Mouse (Mus musculus): ENCODE measurements at regions not wholly inside any gene's neighbourhood (a gene's known extent, or its start where the extent isn't known, plus 50 kb on each side); places are given as distances from the start of the nearest gene placed in this dataset.
A peak's percentile ranks its signal among the peaks of the same experiment; 100 is the strongest.

DNA sequence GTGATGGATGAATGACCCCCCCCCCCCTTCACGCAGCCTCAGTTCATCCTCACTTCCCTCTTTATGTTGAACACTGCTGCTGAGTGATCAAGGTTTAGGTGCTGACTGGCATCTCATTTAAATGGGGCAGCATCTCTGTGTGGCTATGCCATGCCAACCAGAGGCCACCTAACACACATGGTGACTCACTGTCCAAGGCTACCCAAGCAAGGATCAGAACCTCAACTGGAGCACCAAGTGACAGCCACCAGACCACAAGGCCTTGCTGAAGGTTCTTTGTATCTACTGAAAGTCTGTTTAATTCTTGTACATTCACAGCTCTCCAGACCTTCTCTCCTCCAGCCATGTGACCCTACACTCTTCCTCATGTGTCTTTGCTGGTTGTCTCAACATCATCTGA lies 347.6 kb upstream of the Myt1l start:
- no peak for DNase-seq (ENCODE audit: low spot score in 2 of 2)

DNA sequence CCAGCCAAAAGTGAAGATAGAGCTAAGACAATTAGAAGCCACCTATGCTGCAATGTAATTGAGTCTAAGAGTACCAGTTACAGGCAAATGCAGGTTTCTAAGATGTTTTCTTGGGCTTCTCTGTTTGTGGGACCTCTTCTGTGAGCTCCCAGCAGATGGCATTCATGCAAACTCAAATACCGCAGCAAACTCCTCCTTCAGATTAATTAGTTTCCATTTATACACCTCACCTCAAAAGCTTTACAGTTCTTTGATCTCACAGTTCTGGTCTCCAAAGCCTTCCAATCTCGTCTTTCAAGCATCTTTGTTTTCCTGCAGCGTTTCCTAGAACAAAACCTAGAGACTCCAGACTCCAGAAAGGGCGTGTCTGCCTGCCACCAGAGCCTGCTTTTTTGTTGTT lies 340.6 kb upstream of the Myt1l start:
- DNase-seq (ENCODE audit: low spot score in 2 of 2), result no peak

DNA sequence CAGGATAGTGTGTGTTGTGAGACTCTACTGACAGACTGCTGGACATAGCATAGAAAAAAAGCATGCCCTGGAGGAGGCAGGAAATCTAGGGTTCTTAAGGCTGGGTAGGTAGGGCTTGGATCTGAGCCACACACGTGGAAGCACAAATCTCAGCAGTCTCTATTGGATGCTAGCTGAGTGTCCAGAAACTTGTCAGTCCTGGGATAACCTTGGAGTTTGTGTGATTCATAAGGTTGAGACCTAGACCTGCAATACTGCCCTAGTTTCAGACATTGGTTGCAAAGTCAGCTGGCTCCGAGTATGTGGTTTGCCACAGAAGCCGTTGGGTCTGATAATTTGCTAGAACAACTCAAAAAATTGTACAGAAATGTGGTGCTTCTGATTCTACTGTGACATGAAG lies 335.8 kb upstream of the Myt1l start:
- DNase-seq (ENCODE audit: low spot score in 2 of 2), result peak in 1 of 2 experiments; percentile 16

DNA sequence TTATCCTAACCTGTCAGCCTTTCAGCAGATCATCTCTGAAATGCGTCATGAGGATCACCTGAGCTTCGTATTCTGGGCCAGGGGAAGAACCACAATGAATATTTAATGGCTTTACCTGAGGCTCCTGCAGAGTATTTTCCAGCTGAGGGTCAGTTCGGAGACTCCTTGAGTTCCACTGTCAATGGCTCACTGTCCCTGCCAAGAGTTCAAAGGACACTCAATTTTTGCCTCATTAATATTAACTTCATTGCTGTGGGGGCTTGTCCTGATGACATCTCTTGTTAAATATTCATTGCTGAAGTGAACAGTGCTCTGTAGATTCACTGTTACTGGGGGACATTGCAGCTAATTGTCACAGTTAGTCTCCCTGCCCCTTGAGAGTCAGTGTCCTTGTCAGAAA lies 316.2 kb upstream of the Myt1l start:
- no peak for DNase-seq (ENCODE audit: low spot score in 2 of 2)

DNA sequence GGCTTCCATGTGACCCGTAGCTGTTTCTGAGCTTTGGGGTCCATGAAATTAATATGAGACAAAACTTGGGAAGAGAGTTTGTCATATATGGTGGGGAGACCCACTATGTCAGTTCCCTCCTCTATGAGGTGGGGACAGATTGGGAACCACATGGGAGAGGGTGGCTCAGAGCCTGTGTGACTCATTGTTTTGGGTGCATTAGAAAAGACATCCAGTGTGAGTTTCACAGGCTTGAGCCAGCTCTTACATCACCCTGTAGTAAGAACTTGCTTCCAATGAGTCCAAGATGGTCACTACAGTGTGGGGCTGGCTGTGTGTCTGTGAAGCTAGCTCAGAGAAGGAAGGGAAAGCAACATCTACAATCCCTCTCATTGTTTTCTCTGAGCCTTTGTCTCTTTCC lies 314.6 kb upstream of the Myt1l start:
- no peak for DNase-seq (ENCODE audit: low spot score in 2 of 2)

DNA sequence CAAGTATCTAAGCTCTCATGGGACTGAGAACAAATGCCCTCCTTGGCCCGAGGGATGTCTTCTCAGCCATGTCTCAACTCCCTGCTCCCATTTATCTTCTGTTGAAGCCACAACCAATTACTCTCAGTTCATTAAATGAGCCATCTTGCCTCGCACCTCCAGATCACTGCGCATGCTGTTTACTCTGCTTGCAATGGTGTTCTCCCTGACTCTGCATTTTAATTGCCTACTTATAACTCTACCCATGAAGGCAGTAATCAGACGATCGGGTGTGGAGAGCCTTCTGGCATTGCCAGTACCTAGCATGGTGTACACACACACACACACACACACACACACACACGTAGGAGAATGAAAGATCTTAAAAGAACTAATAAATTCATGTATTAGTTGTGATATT lies 306.1 kb upstream of the Myt1l start:
- no peak for DNase-seq (ENCODE audit: low spot score in 2 of 2)

DNA sequence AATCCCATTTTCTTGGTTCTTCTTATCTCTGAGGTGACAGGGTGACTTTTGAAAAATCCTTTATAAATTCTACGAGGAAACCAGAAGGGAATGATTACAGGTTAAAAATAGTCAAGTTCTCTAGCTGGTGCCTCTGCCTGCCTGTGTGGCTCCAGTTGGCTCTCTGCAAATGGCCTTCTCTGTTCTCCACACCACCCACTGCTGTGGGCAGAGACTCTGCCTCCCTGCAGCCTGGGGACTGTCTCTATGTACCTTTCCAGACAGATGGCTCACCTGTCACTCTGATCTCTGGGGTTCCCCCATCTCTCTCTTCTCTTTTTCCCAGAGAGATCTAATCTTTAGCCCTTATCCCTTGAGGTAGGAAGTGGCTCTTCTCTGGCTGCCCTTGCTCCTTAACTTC lies 302.2 kb upstream of the Myt1l start:
- DNase-seq (ENCODE audit: low spot score in 2 of 2), result no peak

DNA sequence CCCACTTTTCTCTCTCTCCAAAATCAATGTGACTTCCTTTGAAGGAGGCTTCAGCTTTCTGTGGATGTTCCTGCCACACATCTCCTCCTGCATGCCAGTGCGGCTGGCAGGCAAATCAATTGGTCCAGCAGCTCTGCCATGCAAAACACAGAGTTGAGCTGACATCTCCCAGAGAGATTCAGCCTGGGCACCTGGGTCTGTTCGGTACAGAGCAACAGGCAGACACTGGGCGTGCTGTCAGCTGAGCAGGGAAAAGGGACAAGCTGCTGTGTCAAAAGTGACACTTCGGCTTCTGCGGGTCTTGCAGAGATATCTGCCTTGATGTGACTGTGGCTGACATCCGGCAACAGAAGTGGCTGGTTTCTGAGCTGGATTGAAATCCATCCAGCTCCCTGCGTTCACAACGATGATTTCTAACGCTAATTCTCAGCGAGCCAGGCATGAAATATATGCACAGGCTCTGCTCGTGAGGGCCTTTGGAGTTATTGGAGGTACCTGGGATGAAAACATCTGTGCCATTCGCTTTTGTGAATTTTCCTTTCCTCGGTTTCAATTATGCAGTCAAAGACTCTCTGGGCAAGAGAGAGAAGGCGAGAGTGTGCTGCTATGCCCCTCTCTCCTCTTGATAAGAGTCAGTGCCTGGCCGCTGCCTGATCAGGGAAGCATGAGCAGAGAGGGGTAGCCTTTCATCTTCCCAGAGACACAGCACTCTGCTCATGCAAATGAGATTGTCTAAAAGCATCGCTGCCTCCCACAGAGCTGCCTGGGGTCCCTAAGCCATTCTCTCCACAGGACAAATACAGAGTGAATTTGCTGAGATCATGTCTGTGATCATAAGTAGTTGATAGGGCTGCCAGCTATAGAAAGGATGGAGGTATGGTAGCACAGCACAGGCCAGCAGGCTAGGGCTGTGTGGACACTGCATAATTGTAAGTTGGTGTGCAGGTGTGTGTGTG lies 295.4 kb upstream of the Myt1l start:
- DNase-seq (ENCODE audit: low spot score in 2 of 2), result no peak

DNA sequence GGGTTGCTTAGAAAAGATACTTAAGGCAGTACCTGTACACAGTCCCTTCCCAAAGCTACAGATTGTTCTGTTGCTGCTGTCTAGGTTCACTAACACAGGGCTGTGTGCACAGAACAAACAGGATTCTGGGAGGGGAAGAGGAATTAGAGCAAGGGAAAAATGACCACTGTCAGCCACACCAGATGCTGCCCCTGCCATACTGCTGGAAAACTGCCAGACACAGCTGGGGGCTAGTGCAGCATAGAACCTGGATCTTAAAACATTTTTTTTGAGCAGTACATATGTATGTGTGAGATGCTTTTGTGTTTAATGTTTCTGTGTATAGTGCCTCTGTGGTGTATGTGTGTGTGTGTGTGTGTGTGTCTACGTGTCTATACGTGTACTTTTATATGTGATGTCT lies 291.7 kb upstream of the Myt1l start:
- DNase-seq (ENCODE audit: low spot score in 2 of 2), result no peak

DNA sequence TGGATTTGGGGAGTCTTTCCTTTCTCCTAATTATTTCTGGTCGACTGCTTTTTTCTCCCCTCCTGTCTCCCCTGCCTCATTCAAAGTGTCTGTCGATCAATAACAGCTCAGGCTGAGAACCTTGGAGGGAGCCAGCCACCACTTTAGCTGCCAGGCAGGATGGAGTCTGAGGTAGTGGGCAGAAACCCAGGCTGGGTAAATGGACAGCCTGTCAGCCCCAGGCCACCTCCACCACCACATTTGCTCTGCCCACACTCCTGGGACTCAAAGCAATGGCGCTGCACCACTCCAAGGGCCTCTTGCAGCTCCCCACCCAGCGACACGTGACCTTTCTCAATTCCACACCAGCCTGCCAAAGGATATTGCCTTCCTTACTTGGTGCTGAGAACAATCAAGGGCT lies 290.7 kb upstream of the Myt1l start:
- DNase-seq (ENCODE audit: low spot score in 2 of 2), result no peak

DNA sequence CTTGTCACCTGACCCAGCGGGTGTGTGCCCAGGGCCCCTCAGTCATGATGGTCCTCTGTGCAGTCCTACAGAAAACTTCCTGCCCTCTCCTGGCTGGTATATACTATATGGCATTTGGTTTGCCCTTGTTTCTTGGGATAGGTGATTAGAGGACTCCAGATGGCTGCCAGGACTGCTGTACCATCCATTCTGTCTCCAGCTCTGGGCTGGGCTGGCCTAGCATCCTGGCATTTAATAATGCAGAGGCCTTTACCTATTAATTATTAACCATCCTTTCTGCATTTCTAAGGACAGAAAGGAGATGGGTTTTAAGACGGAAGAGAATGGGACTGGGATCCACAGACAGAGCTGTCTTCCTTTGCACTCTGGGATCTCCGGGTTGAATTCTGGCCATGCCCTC lies 288.7 kb upstream of the Myt1l start:
- DNase-seq (ENCODE audit: low spot score in 2 of 2), result no peak

DNA sequence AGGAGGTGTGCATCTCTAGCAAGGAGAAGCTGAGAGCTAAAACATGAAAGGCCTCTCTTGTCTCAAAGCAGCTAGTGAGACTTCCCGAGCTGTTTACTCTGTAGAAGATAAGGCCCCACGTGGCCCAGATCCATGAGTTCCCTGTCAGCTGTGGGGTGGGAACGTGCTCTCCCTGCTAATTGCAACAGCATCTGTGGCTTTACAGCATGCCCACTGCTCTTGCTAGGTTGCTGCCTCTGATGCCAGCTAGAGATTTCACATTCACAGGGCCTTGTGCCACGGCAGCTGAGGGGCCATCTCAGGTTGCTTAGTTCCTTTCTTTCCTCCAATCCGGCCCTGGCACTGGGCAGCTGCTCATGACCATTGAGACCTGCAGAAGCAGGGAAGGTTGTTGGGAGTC lies 288.2 kb upstream of the Myt1l start:
- no peak for DNase-seq (ENCODE audit: low spot score in 2 of 2)

DNA sequence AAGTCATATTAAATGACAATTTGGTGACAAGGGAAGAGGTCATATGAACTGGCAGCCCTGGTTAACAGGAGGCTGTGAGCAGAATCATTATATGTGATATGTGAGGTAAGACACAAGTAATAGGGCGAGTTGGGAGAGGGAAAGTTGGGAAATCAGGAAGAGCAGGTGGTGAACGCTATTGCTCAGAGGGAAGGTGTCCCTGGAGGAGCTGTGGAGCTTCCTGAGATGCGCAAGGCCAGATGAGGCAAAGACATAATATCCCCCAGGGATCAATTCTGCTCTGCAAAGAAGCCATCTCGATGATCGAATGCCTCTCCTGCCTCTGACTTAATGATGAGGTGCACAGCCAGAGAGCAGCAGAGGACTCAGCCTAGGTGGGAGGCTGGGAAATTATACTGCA lies 285.1 kb upstream of the Myt1l start:
- DNase-seq (ENCODE audit: low spot score in 2 of 2), result no peak

DNA sequence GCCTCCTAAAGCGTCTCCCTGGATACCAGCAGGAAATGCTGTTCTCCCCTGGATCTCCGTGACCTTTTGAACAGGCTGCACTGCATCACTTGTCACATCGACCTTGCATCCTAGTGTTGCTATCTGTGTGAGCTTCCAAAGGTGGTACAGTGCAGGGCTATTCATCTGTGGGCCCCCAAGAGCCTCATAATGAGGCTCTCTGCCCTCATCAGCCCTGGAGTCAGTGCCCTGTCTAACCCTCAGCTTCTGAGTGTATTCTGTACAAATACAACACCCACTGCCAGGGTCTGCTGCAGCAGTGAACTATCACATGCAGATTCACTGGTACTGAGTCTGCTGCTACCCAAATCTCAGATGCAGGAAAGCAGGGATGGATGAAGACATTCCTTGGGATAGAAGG lies 282.1 kb upstream of the Myt1l start:
- no peak for DNase-seq (ENCODE audit: low spot score in 2 of 2)

DNA sequence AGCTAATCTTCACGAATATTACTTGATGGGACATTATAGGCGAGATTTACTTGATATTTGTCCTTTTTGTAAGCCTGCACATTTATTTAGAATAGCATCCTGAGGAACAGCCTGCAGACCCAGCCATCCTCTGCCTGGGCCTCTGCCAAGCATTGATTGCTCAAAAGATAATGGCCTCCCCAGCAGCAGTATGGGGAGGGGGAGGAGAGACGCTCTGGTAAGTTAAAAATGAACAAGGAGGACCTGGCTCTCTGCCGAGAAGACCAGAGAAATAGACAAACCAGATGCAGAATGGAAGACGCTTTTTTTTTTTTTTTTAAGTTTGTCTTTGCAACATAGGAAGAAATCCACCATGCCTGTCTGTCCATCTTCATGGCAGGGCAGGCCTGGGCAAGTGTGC lies 280.8 kb upstream of the Myt1l start:
- no peak for DNase-seq (ENCODE audit: low spot score in 2 of 2)

DNA sequence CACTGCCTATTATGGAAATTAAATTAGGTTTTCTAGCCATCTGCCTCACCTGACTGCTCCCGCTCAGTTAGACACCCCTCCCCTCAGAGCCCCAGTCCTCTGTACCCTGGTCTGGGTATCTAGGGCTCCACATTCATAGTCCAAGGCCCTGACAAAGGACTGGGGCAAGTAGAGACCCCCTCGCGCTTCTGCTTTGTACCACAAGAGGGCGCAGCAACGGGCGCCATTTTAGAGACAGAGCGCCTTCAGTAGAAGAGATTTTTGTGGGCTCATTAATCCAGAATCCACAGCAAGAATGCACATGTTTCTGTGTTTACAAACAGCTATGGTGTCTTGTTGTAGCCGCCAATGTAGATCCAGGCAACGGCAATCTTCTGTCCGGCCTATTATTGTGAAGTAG lies 279.7 kb upstream of the Myt1l start:
- DNase-seq (ENCODE audit: low spot score in 2 of 2), result no peak

DNA sequence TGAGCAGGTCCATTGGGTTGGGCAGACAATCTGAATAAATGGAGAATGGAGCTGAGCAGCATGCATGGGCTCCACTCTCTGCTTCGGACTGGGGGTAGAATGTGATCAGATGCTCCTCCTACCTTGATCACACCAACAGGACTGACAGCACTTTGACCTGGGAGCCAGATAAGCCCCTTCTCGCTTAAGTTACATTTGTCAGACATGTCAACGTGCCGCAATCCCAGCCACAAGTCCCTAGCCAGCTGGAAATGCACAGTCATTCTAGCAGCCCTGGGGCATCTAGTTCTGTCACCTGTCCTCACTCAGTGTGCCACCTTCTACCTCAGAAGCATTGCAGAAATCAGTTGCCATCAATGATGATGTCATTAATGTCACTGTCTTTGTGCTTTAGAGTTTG lies 272.1 kb upstream of the Myt1l start:
- no peak for DNase-seq (ENCODE audit: low spot score in 2 of 2)

DNA sequence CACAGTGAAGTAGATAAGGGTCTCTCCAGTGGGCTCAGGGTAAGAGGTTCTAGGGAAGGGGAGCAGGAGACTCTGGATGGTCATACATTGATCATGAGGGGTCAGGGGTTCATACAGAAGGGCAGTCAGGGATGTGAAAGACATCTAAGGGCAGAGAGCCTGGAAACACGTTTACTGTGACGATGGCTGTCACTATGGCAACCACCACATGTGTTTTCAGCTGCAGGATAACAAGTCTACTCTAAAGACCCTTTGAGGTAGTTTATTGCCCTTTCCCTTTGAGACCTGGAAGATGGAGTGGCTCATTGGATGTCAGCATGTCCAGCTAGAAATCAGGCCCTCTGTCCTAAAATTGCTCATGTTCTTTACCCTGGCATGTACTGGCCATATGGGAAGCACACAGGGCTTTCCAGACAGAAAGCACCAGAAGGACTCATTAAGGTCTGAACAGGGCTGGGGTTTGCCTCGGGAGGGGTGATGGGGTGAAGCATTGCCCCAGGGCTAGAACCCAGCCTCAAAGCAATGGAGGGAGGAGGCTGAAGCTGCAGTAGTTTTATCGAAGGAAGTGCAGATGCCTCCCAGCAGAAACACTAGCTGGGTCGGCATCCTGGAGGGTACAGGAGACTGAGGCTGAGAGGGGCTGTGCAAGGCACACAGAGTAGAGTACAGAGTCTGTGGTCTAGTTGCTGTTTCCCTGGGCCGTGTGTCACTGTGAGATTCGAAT lies 271.0 kb upstream of the Myt1l start:
- DNase-seq (ENCODE audit: low spot score in 2 of 2), result no peak

DNA sequence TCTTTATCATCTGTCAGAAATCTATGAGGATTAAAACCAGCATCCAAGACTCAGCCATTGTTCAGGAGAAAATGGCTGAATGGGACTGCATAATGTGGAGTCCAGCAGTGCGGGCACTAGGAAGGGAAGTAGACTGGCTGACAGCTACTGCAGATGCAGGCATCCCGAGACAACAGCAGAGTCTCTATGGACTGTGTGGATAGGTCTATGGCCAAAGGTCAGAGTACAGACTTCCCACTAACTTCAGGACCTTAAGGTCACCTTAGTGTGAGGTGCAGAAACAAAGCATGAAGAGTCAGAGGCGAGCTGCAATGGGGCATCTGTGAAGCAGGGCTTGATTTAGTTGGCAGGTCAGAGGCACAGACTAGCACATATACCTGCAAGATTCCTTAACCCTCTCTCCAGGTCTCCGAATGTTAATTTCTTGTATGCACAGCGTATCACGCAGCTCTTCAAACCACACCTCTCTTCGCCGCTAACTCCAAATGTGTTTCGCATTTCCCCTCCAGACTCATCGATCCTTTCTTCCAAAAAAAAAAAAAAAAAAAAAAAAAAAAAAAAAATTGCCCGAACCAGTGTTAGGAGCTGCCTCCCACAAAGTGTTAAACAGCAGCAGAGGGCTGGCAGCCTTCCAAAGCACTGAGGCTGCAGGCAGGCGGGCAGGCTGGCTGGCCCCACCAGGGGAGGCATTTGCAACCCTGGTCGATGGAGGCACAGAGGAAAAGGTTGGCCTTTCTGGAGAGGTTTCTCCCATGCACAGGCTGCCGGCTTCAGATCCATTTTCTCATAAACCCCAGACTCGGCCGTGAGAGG lies 270.2 kb upstream of the Myt1l start:
- no peak for DNase-seq (ENCODE audit: low spot score in 2 of 2)

DNA sequence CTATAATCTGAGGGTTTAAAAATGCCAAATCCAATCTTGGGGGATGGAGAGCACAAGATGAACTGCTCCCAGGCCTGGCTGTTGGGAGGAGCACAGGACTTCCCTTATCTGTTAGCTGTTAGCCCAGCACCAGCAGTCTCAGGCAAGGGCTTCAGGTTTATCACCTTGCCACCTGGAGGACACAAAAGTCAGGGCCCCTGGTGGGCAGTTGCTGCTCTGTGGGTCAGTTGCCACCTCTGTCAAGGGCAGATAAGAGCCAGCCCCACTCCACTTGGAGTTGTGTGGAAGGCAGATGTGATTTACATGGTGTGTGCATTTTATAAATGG lies 269.7 kb upstream of the Myt1l start:
- no peak for DNase-seq (ENCODE audit: low spot score in 2 of 2)

DNA sequence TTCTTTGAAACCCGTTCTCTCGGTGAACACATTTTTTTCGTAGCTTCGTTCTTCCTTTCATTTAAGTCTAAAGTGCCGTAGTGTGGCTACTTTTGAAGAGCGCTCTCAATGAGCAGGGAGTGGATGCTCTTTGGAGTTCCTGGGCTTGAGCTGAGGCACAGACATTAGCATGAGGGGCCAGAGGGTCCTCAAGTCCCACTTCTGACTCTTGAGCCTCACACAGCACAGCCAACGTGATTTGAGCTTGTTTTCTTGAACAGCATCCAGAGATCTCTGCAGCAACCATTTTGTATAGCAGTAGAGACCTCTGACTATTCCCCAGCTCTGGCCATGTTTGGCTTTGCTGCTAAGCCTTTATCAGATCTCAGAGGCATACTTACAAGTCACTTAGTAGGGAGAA lies 269.2 kb upstream of the Myt1l start:
- DNase-seq (ENCODE audit: low spot score in 2 of 2), result no peak

DNA sequence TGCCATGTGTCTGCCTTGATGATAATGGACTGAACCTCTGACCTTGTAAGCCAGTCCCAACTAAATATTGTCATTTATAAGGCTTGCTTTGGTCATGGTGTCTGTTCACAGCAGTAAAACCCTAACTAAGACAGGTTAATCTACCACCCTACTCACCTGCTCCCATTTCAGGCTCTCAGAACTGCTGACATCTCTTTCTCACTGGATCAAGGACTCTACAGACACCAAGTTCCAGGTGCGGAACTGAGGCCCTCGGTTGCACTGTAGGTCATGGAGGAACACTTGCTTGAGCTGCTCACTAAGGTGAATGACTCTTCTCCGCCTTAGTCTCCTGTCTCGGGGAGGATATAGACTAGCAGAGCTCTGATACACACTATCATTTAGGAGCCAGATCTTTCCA lies 254.0 kb upstream of the Myt1l start:
- DNase-seq (ENCODE audit: low spot score in 2 of 2), result no peak
